Mouse (Mus musculus) 3T3-L1 (cell line): ENCODE results near the gene Tmeff1.

Experiments used
- DNase-seq: peaks from one replicate; pipeline ENCODE4 v3.0.0-alpha.2; 2015; ENCODE audit warnings: low read depth, low spot score

Tmeff1 gene

GRCm38 (mm10) chr4:48584421-48585240 lies at the start of gene Tmeff1:
Gene Tmeff1, plus strand, starts transcription at chr4:48585174.
- DNase-seq: no peak

- no peak for DNase-seq
Measured at GRCm38 (mm10) chr4:48536275-48536674, 48.7 kb upstream of the Tmeff1 start.

- DNase-seq: no peak
Measured at GRCm38 (mm10) chr4:48537024-48537423, 48.0 kb upstream of the Tmeff1 start.

GRCm38 (mm10) chr4:48538581-48538980 lies 46.4 kb upstream of the Tmeff1 start:
- DNase-seq: no peak

GRCm38 (mm10) chr4:48539841-48540575 lies 45.0 kb upstream of the Tmeff1 start, which contains the start of gene Msantd3:
Gene Msantd3, plus strand, starts transcription at chr4:48539935.
- DNase-seq: peak; percentile 59

DNA sequence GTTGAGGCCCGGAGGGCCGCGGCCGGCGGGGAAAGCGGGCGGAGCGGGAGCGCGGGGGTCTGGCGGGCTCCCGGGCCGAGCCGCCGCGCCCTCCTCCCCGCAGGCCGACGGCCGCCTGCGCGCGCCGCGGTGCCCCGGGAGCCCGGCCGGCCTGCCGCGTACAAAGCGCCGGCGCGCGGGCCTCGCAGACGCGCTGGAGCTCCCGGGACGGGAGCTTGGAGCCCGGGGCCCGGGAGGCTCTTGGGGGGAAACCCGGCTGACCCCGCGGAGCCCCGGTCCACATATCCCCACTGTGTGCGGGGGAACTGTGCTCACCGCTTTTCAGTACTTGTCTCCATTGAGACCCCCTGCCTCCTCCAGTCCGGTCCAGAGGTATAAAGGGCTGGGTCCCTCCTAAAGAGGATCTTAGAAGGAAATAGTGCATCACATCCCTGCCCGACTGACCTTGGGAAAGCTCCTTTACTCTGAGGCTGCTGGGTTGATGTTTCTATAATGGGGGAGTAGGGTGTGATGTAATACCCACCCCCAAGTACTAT lies 44.3 kb upstream of the Tmeff1 start:
- DNase-seq: peak; percentile 54

DNA sequence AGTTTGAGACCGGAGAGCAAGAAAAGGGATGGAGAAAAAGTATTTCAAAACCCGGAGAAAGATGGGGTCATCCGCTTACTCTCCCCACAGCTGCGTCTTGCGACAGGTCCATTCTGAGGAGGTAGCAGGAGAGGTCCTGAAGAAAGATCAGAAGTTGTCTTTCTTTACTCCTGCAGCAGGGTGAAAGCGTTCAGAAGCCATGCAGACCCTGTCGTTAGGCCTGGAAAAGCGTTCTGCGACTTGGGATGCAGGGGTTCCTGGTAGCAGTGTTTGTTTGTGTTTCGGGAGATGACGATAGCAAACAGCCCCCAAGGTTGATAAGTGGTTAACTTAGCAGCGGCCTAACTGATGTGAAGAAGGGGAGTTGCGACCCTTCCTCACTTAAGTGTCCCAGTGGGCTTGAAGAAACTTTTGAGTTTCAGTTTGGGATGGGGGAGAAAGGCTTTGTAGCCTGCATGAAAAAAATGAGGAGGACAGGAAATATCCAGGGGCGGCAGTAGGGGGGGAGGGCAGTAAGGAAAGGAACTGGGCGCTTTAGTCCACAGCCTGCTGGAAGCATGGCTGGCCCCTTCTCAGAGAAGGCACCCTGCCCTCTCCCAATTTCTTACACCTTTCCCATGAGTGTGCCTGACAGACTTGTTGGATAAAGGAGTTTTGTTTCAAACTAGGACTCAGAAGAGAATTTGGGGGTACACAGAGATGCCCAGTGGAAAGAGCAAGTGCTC lies 43.3 kb upstream of the Tmeff1 start:
- DNase-seq: peak; percentile 60

- peak; percentile 87 for DNase-seq
Measured at GRCm38 (mm10) chr4:48542351-48542750, 42.6 kb upstream of the Tmeff1 start.

DNA sequence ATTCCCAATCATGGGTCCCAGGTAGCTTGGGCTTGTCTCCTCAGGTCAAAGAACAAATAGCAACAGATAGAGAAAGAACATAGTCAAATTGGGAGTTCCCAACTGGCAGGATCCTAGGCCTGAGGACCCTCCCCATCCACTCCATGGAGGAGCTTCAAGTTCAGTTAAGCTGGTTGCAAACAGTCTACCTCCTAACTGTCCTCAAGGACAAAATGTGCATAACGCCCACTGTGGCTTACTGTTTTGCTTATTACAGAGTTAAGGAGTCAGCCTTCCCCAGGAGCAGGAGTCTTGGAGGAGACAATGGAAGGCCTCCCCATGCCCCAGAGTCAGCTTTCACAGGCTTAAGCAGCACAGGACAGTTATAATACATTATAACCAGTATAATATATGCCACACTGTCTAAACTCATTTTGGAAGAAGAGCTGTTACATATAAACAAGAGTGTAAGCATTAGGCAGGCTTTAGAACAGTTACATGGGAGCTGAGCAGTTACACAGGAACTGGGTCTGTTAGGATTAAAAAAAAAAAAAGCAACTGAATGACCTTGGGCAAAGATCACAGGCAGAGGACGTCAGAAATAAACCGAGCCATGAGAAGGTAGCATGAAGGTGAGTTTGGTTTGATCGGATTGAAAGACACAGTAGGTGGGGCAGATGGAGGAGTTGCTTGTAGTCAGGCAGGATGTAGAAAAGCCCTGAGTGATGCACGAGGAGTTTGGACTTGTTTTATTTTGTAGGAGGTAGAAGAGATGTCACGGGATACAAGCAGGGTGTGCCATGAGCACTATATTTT lies 41.7 kb upstream of the Tmeff1 start:
- DNase-seq: no peak

- no peak for DNase-seq
Measured at GRCm38 (mm10) chr4:48544141-48544540, 40.8 kb upstream of the Tmeff1 start.

GRCm38 (mm10) chr4:48545966-48546365 lies 39.0 kb upstream of the Tmeff1 start:
- no peak for DNase-seq

- DNase-seq: no peak
Measured at GRCm38 (mm10) chr4:48546568-48547496, 38.1 kb upstream of the Tmeff1 start.

GRCm38 (mm10) chr4:48548393-48549045 lies 36.5 kb upstream of the Tmeff1 start:
- peak; percentile 84 for DNase-seq

GRCm38 (mm10) chr4:48549661-48550060 lies 35.3 kb upstream of the Tmeff1 start:
- DNase-seq: peak; percentile 74

DNA sequence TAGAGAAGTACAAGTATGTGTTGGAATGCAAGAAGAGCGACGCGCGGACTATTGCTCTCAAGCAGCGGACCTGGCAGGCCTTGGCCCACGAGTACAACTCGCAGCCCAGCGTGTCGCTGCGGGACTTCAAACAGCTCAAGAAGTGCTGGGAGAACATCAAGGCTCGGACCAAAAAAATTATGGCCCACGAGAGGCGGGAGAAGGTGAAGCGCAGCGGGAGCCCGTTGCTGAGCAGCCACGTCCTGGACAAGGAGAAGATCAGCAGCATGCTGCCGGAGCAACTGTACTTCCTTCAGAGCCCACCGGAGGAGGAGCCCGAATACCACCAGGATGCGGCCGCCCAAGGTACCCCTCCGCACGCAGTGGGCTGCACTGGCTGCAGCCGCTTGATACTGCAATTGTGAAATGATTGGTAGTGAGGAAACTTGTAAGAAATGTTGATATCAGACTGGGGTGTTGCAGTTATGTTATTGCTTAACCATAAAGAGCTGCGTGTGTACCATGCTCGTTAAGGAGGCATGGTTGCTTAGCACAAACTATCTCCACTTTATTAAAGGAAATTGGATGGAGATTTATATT lies 32.4 kb upstream of the Tmeff1 start:
- DNase-seq: no peak

- no peak for DNase-seq
Measured at GRCm38 (mm10) chr4:48554132-48554531, 30.8 kb upstream of the Tmeff1 start.

DNA sequence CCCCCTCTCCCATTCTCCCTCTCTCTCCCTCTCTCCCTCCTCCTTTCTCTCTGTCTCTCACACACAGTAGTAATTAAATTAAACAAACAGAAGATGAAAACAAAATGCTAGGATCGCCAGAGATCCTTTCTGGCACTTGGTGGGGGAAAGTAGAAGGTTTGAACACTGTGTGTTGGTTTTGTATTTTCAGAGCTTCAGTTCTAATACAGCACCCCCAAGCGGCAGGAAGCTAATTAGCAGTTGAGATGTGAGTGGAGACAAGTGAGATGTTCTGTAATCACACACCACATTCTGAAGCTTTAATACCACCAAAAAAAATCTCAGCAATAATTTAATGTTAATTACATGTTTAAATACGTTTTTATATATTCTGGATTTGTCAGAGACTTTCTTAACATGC lies 29.2 kb upstream of the Tmeff1 start:
- DNase-seq: peak; percentile 79

GRCm38 (mm10) chr4:48559652-48560051 lies 25.3 kb upstream of the Tmeff1 start:
- no peak for DNase-seq

DNA sequence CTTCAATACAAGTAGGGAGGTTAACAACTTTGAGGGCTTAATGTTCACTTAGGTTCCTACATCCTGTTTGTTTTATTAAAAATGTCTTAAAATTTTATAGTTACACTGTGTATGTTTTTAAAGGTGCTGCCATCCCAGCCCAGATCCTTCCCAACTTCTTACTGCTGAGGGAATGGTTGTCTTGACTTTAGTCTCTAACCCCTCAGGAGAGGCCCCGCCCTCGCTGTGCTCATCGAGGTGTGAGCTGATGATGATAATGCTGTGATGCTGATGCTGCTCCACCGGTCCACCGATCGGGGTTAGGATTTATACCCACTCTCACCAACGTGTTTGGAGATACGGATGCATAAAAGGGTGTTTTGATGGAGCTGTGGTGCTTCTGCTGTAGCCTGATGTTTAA lies 23.1 kb upstream of the Tmeff1 start:
- DNase-seq: no peak
